Mouse (Mus musculus): ENCODE results near the gene A430033K04Rik. TPM values are rescaled to one million over a fixed set of nuclear protein-coding genes. Genes with fewer than 3 reads are reported as not detected.

Gene A430033K04Rik
- total and polyA plus RNA-seq, 2 experiments from 2014 or later: 12.9 to 17.2 TPM

DNA sequence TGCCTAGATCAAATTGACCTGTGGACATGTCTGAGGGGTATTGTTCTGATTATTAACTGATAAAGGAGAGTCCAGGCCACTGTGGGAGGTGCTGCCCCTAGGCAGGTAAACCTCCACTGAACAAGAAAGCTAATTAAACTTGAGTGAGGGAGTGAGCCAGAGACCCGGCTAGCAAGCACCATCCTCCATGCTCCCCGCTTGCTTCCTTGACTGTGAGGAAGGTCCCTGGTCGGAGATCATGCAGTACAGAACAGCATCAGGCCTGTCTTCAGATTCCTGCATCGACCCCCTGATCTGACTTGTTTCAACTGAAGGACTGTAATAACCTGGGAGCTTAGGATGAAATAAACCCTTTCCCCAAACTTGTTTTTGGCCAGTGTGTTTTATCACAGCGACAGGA lies 66.6 kb downstream of the A430033K04Rik start:
- H3K9ac ChIP-seq (replicated peaks; ENCODE audit: low read length, poor library complexity, severe bottlenecking): no peak overlapping the region
- TF ChIP-seq CTCF (IDR thresholded peaks at IDR 0.05): no peak
- H3K9me3 ChIP-seq (ENCODE audit: low read length): no peaks in the 10 kb centered on the region
- H3K4me2 ChIP-seq (ENCODE audit: low read depth, low read length, poor library complexity, severe bottlenecking): no peak overlapping the region
- H3K36me3 ChIP-seq (ENCODE audit: insufficient read depth, low read length): no peaks in the 10 kb centered on the region
- DNase-seq (ENCODE audit: low spot score) (peak; percentile 24), ATAC-seq (ENCODE audit: low FRiP score) (no peak)
- no peak overlapping the region for H3K4me3 ChIP-seq (ENCODE audit: low read depth, low read length)
- no peak overlapping the region for H3K27ac ChIP-seq (ENCODE audit: low read depth, low read length)
- H3K27me3 ChIP-seq (ENCODE audit: insufficient read depth, low read length): no peaks in the 10 kb centered on the region
- 64% methylated on average over 5 of the region's 5 CpGs for WGBS
- no peaks in the 10 kb centered on the region for H3K4me1 ChIP-seq (ENCODE audit: insufficient read depth, low read length)

DNA sequence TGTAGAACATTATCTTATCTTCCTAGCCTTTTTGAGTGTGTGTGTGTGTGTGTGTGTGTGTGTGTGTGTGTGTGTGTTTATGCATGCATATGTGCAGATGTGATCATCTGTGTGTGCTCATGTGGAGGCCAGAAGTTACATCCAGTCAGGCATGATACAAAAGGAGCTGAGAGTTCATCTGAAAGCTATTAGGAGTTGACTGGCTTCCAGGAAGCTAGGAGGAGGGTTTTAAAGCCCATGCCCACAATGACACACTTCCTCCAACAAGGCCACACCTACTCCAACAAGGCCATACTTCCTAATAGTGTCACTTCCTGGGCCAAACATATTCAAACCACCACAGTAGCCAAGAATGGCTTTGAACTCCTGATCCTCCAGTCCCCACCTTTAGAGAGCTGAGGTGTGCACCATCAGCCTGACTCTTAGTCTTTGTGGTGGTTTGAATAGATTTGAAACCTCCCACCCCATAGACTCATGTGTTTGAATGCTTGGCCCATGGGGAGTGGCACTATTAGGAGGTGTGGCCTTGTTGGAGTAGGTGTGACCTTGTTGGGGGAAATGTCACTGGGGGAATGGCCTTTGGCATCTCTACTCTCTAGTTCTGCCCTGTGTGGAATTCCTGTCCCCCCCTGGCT lies 70.4 kb downstream of the A430033K04Rik start:
- Histone ChIP-seq H3K4me2 (ENCODE audit: low read depth, low read length, poor library complexity, severe bottlenecking) (no peak overlapping the region), H3K4me3 (ENCODE audit: low read depth, low read length) (no peak overlapping the region), H3K9ac (replicated peaks; ENCODE audit: low read length, poor library complexity, severe bottlenecking) (no peak overlapping the region), H3K27me3 (ENCODE audit: insufficient read depth, low read length) (no peaks in the 10 kb centered on the region), H3K4me1 (ENCODE audit: insufficient read depth, low read length) (no peaks in the 10 kb centered on the region), H3K36me3 (ENCODE audit: insufficient read depth, low read length) (no peaks in the 10 kb centered on the region), H3K9me3 (ENCODE audit: low read length) (no peaks in the 10 kb centered on the region), H3K27ac (ENCODE audit: low read depth, low read length) (no peak overlapping the region)
- ATAC-seq (ENCODE audit: low FRiP score) (no peak), DNase-seq (ENCODE audit: low spot score) (no peak)
- TF ChIP-seq CTCF (IDR thresholded peaks at IDR 0.05): no peak

DNA sequence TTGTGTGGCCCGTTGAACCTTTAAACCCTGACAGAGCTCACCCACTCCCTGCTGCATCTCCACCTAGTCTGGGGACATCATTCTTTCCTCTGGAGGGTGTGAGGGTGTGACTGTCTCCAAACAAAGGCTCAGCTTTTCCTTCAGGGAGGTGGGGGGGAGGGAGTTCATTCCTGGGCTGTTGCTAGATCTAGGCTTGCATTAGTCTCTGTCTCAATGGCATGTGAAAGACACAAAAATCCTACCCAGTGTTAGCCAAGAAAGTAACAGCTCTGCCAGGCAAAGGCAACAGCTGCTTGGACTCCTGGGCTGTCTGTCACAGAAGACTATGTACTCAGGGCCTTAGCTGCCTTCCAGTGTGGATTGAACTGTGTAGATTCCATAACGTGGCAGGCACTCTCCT lies 71.4 kb downstream of the A430033K04Rik start:
- Histone ChIP-seq H3K9me3 (ENCODE audit: low read length) (no peaks in the 10 kb centered on the region), H3K36me3 (ENCODE audit: insufficient read depth, low read length) (no peaks in the 10 kb centered on the region), H3K4me2 (ENCODE audit: low read depth, low read length, poor library complexity, severe bottlenecking) (no peak overlapping the region), H3K4me3 (ENCODE audit: low read depth, low read length) (no peak overlapping the region), H3K9ac (replicated peaks; ENCODE audit: low read length, poor library complexity, severe bottlenecking) (no peak overlapping the region), H3K27me3 (ENCODE audit: insufficient read depth, low read length) (no peaks in the 10 kb centered on the region), H3K27ac (ENCODE audit: low read depth, low read length) (no peak overlapping the region), H3K4me1 (ENCODE audit: insufficient read depth, low read length) (no peaks in the 10 kb centered on the region)
- no peak for ATAC-seq (ENCODE audit: low FRiP score)
- DNase-seq (ENCODE audit: low spot score): no peak
- no peak for TF ChIP-seq CTCF (IDR thresholded peaks at IDR 0.05)
- whole genome bisulfite sequencing: 56% methylated on average over 2 of the region's 2 CpGs

DNA sequence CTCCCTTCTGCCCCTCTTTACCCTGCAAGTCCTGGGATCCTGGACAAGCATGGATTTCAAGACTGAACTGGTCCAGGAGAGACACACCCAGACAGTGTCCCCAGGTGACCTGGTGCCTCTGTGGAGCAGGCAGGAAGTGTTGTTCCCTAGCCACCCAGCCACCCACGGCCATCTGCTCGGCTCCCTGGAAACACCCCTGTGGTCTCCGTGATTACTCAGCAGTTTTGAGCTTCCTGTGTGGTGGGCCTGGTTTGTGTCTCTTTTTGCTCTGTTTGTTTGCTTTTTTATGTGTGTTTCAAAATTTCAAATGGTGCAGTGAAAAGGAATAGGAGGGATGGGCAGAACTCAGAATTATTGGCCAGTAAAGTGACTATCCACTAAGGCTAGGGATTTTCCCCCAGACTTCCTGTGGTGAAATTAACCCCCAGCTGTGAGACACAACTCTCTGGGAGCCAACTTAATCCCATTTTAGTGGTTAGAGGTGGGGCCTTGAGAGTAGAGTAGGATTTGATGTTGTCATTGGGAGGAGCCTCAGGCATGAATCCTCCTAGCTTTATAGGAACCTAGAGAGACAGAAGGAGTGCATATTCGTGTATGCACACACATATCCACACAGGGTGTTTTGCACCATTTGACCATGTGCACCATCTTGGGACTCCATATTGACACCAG lies 72.0 kb downstream of the A430033K04Rik start:
- Histone ChIP-seq H3K9ac (replicated peaks; ENCODE audit: low read length, poor library complexity, severe bottlenecking) (no peak overlapping the region), H3K4me1 (ENCODE audit: insufficient read depth, low read length) (no peaks in the 10 kb centered on the region), H3K9me3 (ENCODE audit: low read length) (no peaks in the 10 kb centered on the region), H3K36me3 (ENCODE audit: insufficient read depth, low read length) (no peaks in the 10 kb centered on the region), H3K27me3 (ENCODE audit: insufficient read depth, low read length) (no peaks in the 10 kb centered on the region), H3K4me2 (ENCODE audit: low read depth, low read length, poor library complexity, severe bottlenecking) (no peak overlapping the region), H3K4me3 (ENCODE audit: low read depth, low read length) (no peak overlapping the region), H3K27ac (ENCODE audit: low read depth, low read length) (no peak overlapping the region)
- TF ChIP-seq CTCF (IDR thresholded peaks at IDR 0.05): no peak
- WGBS: 57% methylated on average over 4 of the region's 4 CpGs
- ATAC-seq (ENCODE audit: low FRiP score): no peak
- no peak for DNase-seq (ENCODE audit: low spot score)

DNA sequence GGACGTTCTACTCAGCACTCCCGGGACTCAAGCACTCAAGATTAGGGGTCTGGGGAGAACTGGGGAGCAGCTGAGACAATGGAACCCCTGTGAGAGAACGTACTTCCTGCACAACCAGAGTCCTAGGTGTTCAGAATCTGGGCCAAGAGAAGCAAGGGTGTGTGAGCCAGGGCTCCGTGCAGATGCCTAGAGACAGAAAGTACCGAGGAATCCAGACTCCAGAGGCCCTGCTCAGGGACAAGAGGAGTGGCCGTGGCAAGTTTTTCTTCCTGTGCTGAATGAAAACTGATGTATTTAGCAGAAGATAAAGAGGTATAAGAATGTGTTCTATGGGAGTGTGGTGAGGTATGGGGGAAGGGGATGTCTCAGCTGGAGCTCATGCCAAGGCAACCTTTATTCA lies 74.8 kb downstream of the A430033K04Rik start:
- no peak for TF ChIP-seq CTCF (IDR thresholded peaks at IDR 0.05)

More for the DNA sequence above, 74.8 kb downstream of the A430033K04Rik start:
- ATAC-seq (ENCODE audit: low FRiP score) (no peak), DNase-seq (ENCODE audit: low spot score) (no peak)
- WGBS: 49% methylated on average over 6 of the region's 6 CpGs
- Histone ChIP-seq H3K9ac (replicated peaks; ENCODE audit: low read length, poor library complexity, severe bottlenecking) (no peak overlapping the region), H3K9me3 (ENCODE audit: low read length) (no peaks in the 10 kb centered on the region), H3K4me1 (ENCODE audit: insufficient read depth, low read length) (no peaks in the 10 kb centered on the region), H3K36me3 (ENCODE audit: insufficient read depth, low read length) (no peaks in the 10 kb centered on the region), H3K4me3 (ENCODE audit: low read depth, low read length) (no peak overlapping the region), H3K27me3 (ENCODE audit: insufficient read depth, low read length) (no peaks in the 10 kb centered on the region), H3K27ac (ENCODE audit: low read depth, low read length) (no peak overlapping the region), H3K4me2 (ENCODE audit: low read depth, low read length, poor library complexity, severe bottlenecking) (no peak overlapping the region)

Small RNA genes lying within 50 kb of the gene (microRNA-seq; reads per million reads assigned to microRNA genes)
- not detected for gene Gm24082 (ENCODE audit: borderline number of aligned reads)

Other genes starting within 250 kb of the A430033K04Rik start
- 46.9 and 51.1 TPM in 2 replicates for gene Zfp157, start 181.4 kb upstream of the A430033K04Rik start, total RNA-seq (2014; rRNA removed)
- 44.4 and 45.3 TPM in 2 replicates for gene Zfp157, start 181.4 kb upstream of the A430033K04Rik start, polyA plus RNA-seq (2015; fragmentation: Nextera tagmentation; extraction: Ambion mirVana)
- gene 1700123K08Rik, start 58.1 kb upstream of the A430033K04Rik start, total RNA-seq (2014; rRNA removed): not detected in 2 replicates
- gene 1700123K08Rik, start 58.1 kb upstream of the A430033K04Rik start, polyA plus RNA-seq (2015; fragmentation: Nextera tagmentation; extraction: Ambion mirVana): not detected in 2 replicates
- gene Zfp68, start 3.1 kb upstream of the A430033K04Rik start, total RNA-seq (2014; rRNA removed): 42.5 and 46.6 TPM in 2 replicates
- gene Zfp68, start 3.1 kb upstream of the A430033K04Rik start, polyA plus RNA-seq (2015; fragmentation: Nextera tagmentation; extraction: Ambion mirVana): 40.1 and 45.8 TPM in 2 replicates
- gene Fam20c, start 131.7 kb downstream of the A430033K04Rik start, total RNA-seq (2014; rRNA removed): 85.7 and 106 TPM in 2 replicates
- 51.6 and 52.7 TPM in 2 replicates for gene Fam20c, start 131.7 kb downstream of the A430033K04Rik start, polyA plus RNA-seq (2015; fragmentation: Nextera tagmentation; extraction: Ambion mirVana)
- gene Gm5294, start 197.2 kb downstream of the A430033K04Rik start, total RNA-seq (2014; rRNA removed): not detected in 2 replicates
- gene Gm5294, start 197.2 kb downstream of the A430033K04Rik start, polyA plus RNA-seq (2015; fragmentation: Nextera tagmentation; extraction: Ambion mirVana): 0.25 TPM in 1 of 2 replicates, not detected in the other

Data from midbrain, postnatal 0 days (tissue).